9 mouse cellular contexts compared by ENCODE assay signal in genomic region chr10:93070121-93070898, GRCm38 (mm10). TPM values are rescaled to one million over a fixed set of nuclear protein-coding genes. Genes with fewer than 3 reads are reported as not detected.
A peak's percentile ranks its signal among the peaks of the same experiment; 100 is the strongest.
DNase-seq lines count a peak whose midpoint lies in the region; ATAC-seq lines count a peak whose summit lies in the region.
"Had no signal": no experiment of that assay in that cellular context is flagged by ENCODE, and none has a peak within 500 bp of the region (broad histone marks: within the 10 kb centered on the region; RNA-seq: fewer than 3 reads in every experiment).

No protein-coding gene starts in this region.

- DNase-seq in limb, embryonic 11.5 days (ENCODE audit: low spot score): peak; percentile 60
- no peak for DNase-seq in limb, embryonic 10.5 days (ENCODE audit: low spot score)
- DNase-seq in R1 (ENCODE audit: low read depth, low spot score): peak; percentile 87
- DNase-seq in embryonic facial prominence, embryonic 11.5 days (ENCODE audit: low spot score): peak; percentile 57
- DNase-seq in heart, postnatal 25 days (ENCODE audit: low spot score): peak; percentile 26
- DNase-seq in liver, embryonic 11.5 days (ENCODE audit: low spot score): peak; percentile 69
- DNase-seq in right cerebral cortex, postnatal 10 days (ENCODE audit: low spot score in 2 of 2): peak; percentile 76 to 81

- intact Hi-C loops in heart, postnatal 25 days (cut with DNase I): loop anchor here (10.0 kb wide), 1 partner anchor 84 kb away; no protein-coding TSS in a partner anchor

- H3K4me2 ChIP-seq in limb, embryonic 11.5 days (ENCODE audit: low read depth, severe bottlenecking): no peak overlapping the region
- no peak overlapping the region for H3K4me2 ChIP-seq in embryonic facial prominence, embryonic 11.5 days (ENCODE audit: low read depth, low read length)
- peak overlapping the region; percentile 44 for H3K4me2 ChIP-seq in liver, embryonic 11.5 days
- H3K4me2 ChIP-seq in neural tube, embryonic 15.5 days: no peak overlapping the region
- H3K4me2 ChIP-seq: hindbrain, embryonic 15.5 days had no signal

- 79% methylated on average over 9 of the region's 9 CpGs for WGBS in limb, embryonic 11.5 days
- WGBS in limb, embryonic 10.5 days: 79% methylated on average over 9 of the region's 9 CpGs
- 77% methylated on average over 9 of the region's 9 CpGs for WGBS in embryonic facial prominence, embryonic 11.5 days
- WGBS in liver, embryonic 11.5 days: 34% methylated on average over 9 of the region's 9 CpGs
- 77% methylated on average over 9 of the region's 9 CpGs for WGBS in neural tube, embryonic 15.5 days

- no peak overlapping the region for H3K27ac ChIP-seq in limb, embryonic 11.5 days (replicated peaks; ENCODE audit: low read depth, low read length)
- H3K27ac ChIP-seq in limb, embryonic 10.5 days: no peak overlapping the region
- no peak overlapping the region for H3K27ac ChIP-seq in embryonic facial prominence, embryonic 11.5 days (replicated peaks; ENCODE audit: low read depth, low read length)
- H3K27ac ChIP-seq in liver, embryonic 11.5 days (ENCODE audit: low read depth, low read length): peak overlapping the region; percentile 72; the same call in 1 of the 2 replicates
- no peak overlapping the region for H3K27ac ChIP-seq in neural tube, embryonic 15.5 days (replicated peaks)
- H3K27ac ChIP-seq: hindbrain, embryonic 15.5 days had no signal

- no peaks in the 10 kb centered on the region for H3K4me1 ChIP-seq in limb, embryonic 11.5 days (ENCODE audit: control insufficient read depth, insufficient read depth, low read length)
- peaks cover 4% of the 10 kb centered on the region; the same call in 1 of the 2 replicates for H3K4me1 ChIP-seq in limb, embryonic 10.5 days
- H3K4me1 ChIP-seq in embryonic facial prominence, embryonic 11.5 days (ENCODE audit: control insufficient read depth, insufficient read depth, low read length): no peaks in the 10 kb centered on the region
- peaks cover 13% of the 10 kb centered on the region for H3K4me1 ChIP-seq in liver, embryonic 11.5 days (replicated peaks; ENCODE audit: control insufficient read depth, insufficient read depth, low read length)
- H3K4me1 ChIP-seq in neural tube, embryonic 15.5 days: no peaks in the 10 kb centered on the region
- H3K4me1 ChIP-seq: hindbrain, embryonic 15.5 days had no signal

- no peaks in the 10 kb centered on the region for H3K36me3 ChIP-seq in limb, embryonic 11.5 days (ENCODE audit: control insufficient read depth, insufficient read depth, low read length)
- H3K36me3 ChIP-seq in limb, embryonic 10.5 days: no peaks in the 10 kb centered on the region
- no peaks in the 10 kb centered on the region for H3K36me3 ChIP-seq in embryonic facial prominence, embryonic 11.5 days (replicated peaks; ENCODE audit: control insufficient read depth, insufficient read depth, low read depth, low read length)
- H3K36me3 ChIP-seq in liver, embryonic 11.5 days (ENCODE audit: control insufficient read depth, insufficient read depth, low read length): no peaks in the 10 kb centered on the region
- H3K36me3 ChIP-seq in neural tube, embryonic 15.5 days: no peaks in the 10 kb centered on the region
- H3K36me3 ChIP-seq: hindbrain, embryonic 15.5 days had no signal

- no peaks in the 10 kb centered on the region for H3K27me3 ChIP-seq in limb, embryonic 11.5 days (ENCODE audit: control insufficient read depth, insufficient read depth, low read length)
- H3K27me3 ChIP-seq in limb, embryonic 10.5 days (ENCODE audit: low read depth, poor library complexity, severe bottlenecking): no peaks in the 10 kb centered on the region
- no peaks in the 10 kb centered on the region for H3K27me3 ChIP-seq in embryonic facial prominence, embryonic 11.5 days (ENCODE audit: control insufficient read depth, insufficient read depth, low read length)
- H3K27me3 ChIP-seq in liver, embryonic 11.5 days (replicated peaks; ENCODE audit: control insufficient read depth, insufficient read depth, low read length): no peaks in the 10 kb centered on the region
- H3K27me3 ChIP-seq in neural tube, embryonic 15.5 days (replicated peaks): no peaks in the 10 kb centered on the region
- H3K27me3 ChIP-seq: hindbrain, embryonic 15.5 days had no signal

- no peak for ATAC-seq in limb, embryonic 11.5 days (ENCODE audit: insufficient number of reproducible peaks, low FRiP score, low TSS enrichment, low read depth)
- ATAC-seq in embryonic facial prominence, embryonic 11.5 days (replicated peaks; ENCODE audit: insufficient number of reproducible peaks, low FRiP score, low TSS enrichment, low read depth): no peak
- peak; percentile 77 for ATAC-seq in liver, embryonic 11.5 days (replicated peaks; ENCODE audit: low FRiP score)
- ATAC-seq in neural tube, embryonic 15.5 days (ENCODE audit: low FRiP score): no peak

- H3K4me3 ChIP-seq in limb, embryonic 11.5 days (ENCODE audit: low read depth, low read length): no peak overlapping the region
- H3K4me3 ChIP-seq in limb, embryonic 10.5 days: no peak overlapping the region
- H3K4me3 ChIP-seq in embryonic facial prominence, embryonic 11.5 days (ENCODE audit: low read depth, low read length): no peak overlapping the region
- no peak overlapping the region for H3K4me3 ChIP-seq in liver, embryonic 11.5 days (ENCODE audit: low read depth, low read length)
- H3K4me3 ChIP-seq in neural tube, embryonic 15.5 days (replicated peaks): no peak overlapping the region
- H3K4me3 ChIP-seq: hindbrain, embryonic 15.5 days had no signal

- H3K9me3 ChIP-seq in limb, embryonic 11.5 days (ENCODE audit: control insufficient read depth, low read length): no peaks in the 10 kb centered on the region
- H3K9me3 ChIP-seq in limb, embryonic 10.5 days (replicated peaks): no peaks in the 10 kb centered on the region
- no peaks in the 10 kb centered on the region for H3K9me3 ChIP-seq in embryonic facial prominence, embryonic 11.5 days (replicated peaks; ENCODE audit: control insufficient read depth, low read length)
- no peaks in the 10 kb centered on the region for H3K9me3 ChIP-seq in liver, embryonic 11.5 days (ENCODE audit: control insufficient read depth, low read length)
- no peaks in the 10 kb centered on the region; the same call in 1 of the 2 replicates for H3K9me3 ChIP-seq in neural tube, embryonic 15.5 days (replicated peaks)
- H3K9me3 ChIP-seq: hindbrain, embryonic 15.5 days had no signal

- H3K9ac ChIP-seq in limb, embryonic 11.5 days (ENCODE audit: low read length): no peak overlapping the region
- no peak overlapping the region for H3K9ac ChIP-seq in embryonic facial prominence, embryonic 11.5 days (replicated peaks; ENCODE audit: low read length)
- H3K9ac ChIP-seq in liver, embryonic 11.5 days (ENCODE audit: low read depth, low read length): no peak overlapping the region
- no peak overlapping the region for H3K9ac ChIP-seq in neural tube, embryonic 15.5 days (replicated peaks)
- H3K9ac ChIP-seq: hindbrain, embryonic 15.5 days had no signal

RNA-seq across cellular contexts. Expression of gene Cfap54, which starts 11.1 kb away (rescaled TPM):
- 0.07 and 0.21 TPM in 2 replicates for polyA plus RNA-seq in limb, embryonic 11.5 days (2014; fragmentation: Nextera tagmentation; extraction: Ambion mirVana)
- polyA plus RNA-seq in limb, embryonic 10.5 days (2016; fragmentation: Nextera tagmentation; extraction: Ambion mirVana): 0.08 and 0.15 TPM in 2 replicates
- 0.75 TPM in 1 of 2 replicates, not detected in the other for polyA plus RNA-seq in embryonic facial prominence, embryonic 11.5 days (2014; fragmentation: Nextera tagmentation; extraction: Ambion mirVana)
- under 1 TPM; 0.28 to 0.47 TPM for total RNA-seq in heart, postnatal 25 days (2021)
- 0.11 and 0.12 TPM in 2 replicates for polyA plus RNA-seq in liver, embryonic 11.5 days (2014; fragmentation: Nextera tagmentation; extraction: Ambion mirVana)
- 1.3 and 2.2 TPM in 2 replicates for polyA plus RNA-seq in neural tube, embryonic 15.5 days (2015; fragmentation: Nextera tagmentation; extraction: Ambion mirVana)
